Mouse (Mus musculus) G1E (cell line): Measurements from ENCODE around the gene Ccdc106. TPM values are rescaled to one million over a fixed set of nuclear protein-coding genes. Genes with fewer than 3 reads are reported as not detected.
"Not testable (repeated sequence)": the region's sequence is repeated elsewhere in the genome, so short reads cannot be mapped to it uniquely, and the experiment has no call there.

ENCODE experiments used
- ATAC-seq: 2 replicates; pipeline ENCODE4 v1.8.0; 2016; ENCODE audit warnings: mild to moderate bottlenecking; ENCODE audit not compliant: insufficient number of reproducible peaks, poor library complexity, low FRiP score, severe bottlenecking; ENCODE audit errors: extremely low read depth
- DNase-seq: peaks from one replicate; pipeline ENCODE4 v3.0.0; 2012; ENCODE audit warnings: low spot score
- H3K27me3 ChIP-seq: 2 replicates; pipeline ENCODE4 v1.6.1; 2012; ENCODE audit warnings: mild to moderate bottlenecking, low read length, inconsistent platforms; ENCODE audit not compliant: insufficient read depth
- H3K36me3 ChIP-seq: replicated peaks from 2 replicates; pipeline ENCODE3; 2012; ENCODE audit warnings: mild to moderate bottlenecking, inconsistent platforms
- H3K4me1 ChIP-seq: 2 replicates; pipeline ENCODE4 v1.6.1; 2012; ENCODE audit warnings: low read depth, low read length, inconsistent platforms, mixed read lengths; ENCODE audit not compliant: insufficient read depth
- H3K4me3 ChIP-seq: 2 replicates; pipeline ENCODE4 v1.5.1; 2012; ENCODE audit warnings: low read depth, mild to moderate bottlenecking, inconsistent platforms, low read length, moderate library complexity, mixed read lengths
- H3K9me3 ChIP-seq: replicated peaks from 2 replicates; pipeline ENCODE4 v1.6.1; 2012; ENCODE audit warnings: inconsistent platforms
- CTCF ChIP-seq: IDR thresholded peaks from 2 replicates; pipeline ENCODE4 v1.5.1; 2012; ENCODE audit warnings: low read depth, low read length, inconsistent platforms, mixed read lengths
- GATA1 ChIP-seq: IDR thresholded peaks from 2 replicates; pipeline ENCODE4 v1.6.1; 2012; ENCODE audit warnings: borderline replicate concordance, low read length, inconsistent platforms, mixed read lengths
- GATA2 ChIP-seq: IDR thresholded peaks from 2 replicates; pipeline ENCODE4 v1.6.1; 2012; ENCODE audit warnings: low read depth, low read length, inconsistent platforms, borderline replicate concordance
- POLR2AphosphoS5 ChIP-seq: IDR thresholded peaks from 2 replicates; pipeline ENCODE4 v1.6.1; 2012; ENCODE audit warnings: low read depth, low read length, inconsistent platforms; ENCODE audit not compliant: insufficient replicate concordance
- TAL1 ChIP-seq: conservative IDR thresholded peaks from 2 replicates; pipeline ENCODE4 v1.6.1; 2012; ENCODE audit warnings: low read depth, low read length, inconsistent platforms, mixed read lengths
- polyA plus RNA-seq: library from polyadenylated mRNA; stranded (reverse); fragments of >175 nt; gene quantifications from 2 replicates; pipeline ENCODE4 v1.2.3, GENCODE M21; 2012
- total RNA-seq, 2 experiments: library from RNA; stranded (forward) in 1 of 2; stranded (reverse) in 1 of 2; fragments of 200-1000 nt in 1 of 2; fragments of >200 nt in 1 of 2; fragmentation: Nextera tagmentation in 1 of 2; gene quantifications; 2 replicates each; pipeline ENCODE4 v1.2.3; 2014 to 2017

Ccdc106 gene
- total and polyA plus RNA-seq, 3 experiments = 0.21 TPM; not detected in 2

DNA sequence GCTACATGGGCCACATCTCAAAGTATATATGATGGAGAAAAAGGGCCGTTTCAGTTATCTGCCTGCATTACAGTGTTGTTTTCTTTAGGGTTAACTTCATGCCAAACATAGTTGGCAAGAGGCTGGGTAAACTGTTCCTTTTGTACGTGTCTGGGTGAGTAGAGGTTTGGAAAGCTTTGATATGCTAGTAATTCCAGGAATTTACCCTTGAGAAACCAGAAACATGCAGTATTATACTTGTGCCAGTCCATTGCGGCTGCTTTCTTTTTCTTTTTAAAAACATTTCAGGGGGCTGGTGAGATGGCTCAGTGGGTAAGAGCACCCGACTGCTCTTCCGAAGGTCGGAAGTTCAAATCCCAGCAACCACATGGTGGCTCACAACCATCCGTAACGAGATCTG, 23.4 kb upstream of the Ccdc106 start:
- no peaks in the 10 kb centered on the region for H3K36me3 ChIP-seq
- peaks cover 14% of the 10 kb centered on the region; the same call in 1 of the 2 replicates for H3K9me3 ChIP-seq
- ATAC-seq = no peak
- no peak for TF ChIP-seq CTCF
- no peak for TF ChIP-seq TAL1
- TF ChIP-seq POLR2AphosphoS5 = no peak
- no peak for TF ChIP-seq GATA1
- no peak for DNase-seq
- H3K4me3 ChIP-seq = no peak overlapping the region
- peaks cover 24% of the 10 kb centered on the region for H3K27me3 ChIP-seq
- H3K4me1 ChIP-seq = peaks cover 8% of the 10 kb centered on the region; the same call in 1 of the 2 replicates

DNA sequence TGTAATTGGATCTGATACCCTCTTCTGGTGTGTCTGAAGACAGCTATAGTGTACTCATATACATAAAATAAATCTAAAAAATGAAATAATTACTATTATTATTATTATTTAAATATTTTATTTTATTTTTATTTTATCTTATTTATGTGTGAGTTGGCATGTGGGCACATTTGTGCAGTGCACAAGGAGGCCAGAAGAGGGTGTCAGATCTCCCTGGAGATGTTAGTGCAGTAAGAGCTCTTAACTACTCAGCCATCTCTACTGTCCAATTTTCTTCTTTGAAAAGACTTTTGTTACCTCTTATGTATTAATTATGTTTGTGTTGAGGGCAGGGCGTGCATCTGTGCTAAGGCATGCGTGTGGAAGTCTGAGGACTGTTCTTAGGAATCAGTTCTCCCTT, 20.5 kb upstream of the Ccdc106 start:
- no peak for DNase-seq
- H3K27me3 ChIP-seq = peaks cover 18% of the 10 kb centered on the region
- no peak for ATAC-seq
- H3K4me1 ChIP-seq = peaks cover 8% of the 10 kb centered on the region; the same call in 1 of the 2 replicates
- H3K36me3 ChIP-seq = no peaks in the 10 kb centered on the region
- H3K9me3 ChIP-seq = 0 out of 2 replicates have a peak, but pooled peaks cover 2% of the 10 kb centered on the region
- H3K4me3 ChIP-seq = no peak overlapping the region
- no peak for TF ChIP-seq GATA1
- TF ChIP-seq GATA2 = no peak
- TF ChIP-seq CTCF = no peak
- no peak for TF ChIP-seq TAL1
- no peak for TF ChIP-seq POLR2AphosphoS5

DNA sequence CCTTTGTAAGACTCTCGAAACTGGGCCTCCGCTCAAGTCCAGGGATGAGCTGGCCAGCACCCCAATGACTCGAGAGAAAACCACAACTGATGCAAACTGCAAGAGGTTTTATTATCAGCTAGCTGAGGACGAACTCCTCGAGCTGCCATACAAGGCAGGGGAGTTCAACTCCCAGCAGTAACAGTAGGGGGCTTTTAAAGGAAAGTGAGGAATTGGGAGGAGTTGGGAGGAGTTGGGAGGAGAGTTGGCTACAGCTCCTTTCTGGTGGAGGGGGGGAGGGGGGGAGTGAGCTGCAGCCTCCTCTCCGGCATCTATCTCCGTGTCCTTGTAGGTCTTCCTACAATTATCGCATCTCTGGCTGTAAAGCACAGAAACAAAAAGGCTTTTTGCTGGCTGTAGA, 17.5 kb upstream of the Ccdc106 start:
- H3K27me3 ChIP-seq, ATAC-seq, H3K4me3 ChIP-seq, H3K4me1 ChIP-seq, H3K9me3 ChIP-seq, DNase-seq: not testable (repeated sequence)
- H3K36me3 ChIP-seq = peaks cover 20% of the 10 kb centered on the region

DNA sequence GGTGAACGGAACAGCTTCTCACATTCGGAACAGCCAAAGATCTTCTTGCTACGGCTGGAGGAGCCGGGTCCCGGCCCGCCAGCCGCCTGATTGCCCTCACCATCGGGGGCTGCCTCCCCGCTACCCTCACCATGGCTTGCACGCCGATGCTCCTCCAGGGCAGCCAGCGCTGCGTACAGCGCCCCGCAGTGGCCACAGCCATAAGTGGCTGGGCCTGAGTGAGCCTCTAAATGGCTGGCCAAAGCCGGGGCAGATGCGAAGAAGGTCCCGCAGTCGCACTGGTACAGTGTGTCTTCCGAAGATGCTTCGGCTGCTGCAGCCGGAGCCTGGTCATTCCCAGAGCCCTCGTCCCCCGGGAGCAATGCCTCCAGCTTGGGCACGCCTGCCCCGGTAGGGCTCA, 12.1 kb upstream of the Ccdc106 start:
- Histone ChIP-seq H3K36me3 (peaks cover 73% of the 10 kb centered on the region), H3K4me1 (peaks cover 27% of the 10 kb centered on the region), H3K27me3 (no peaks in the 10 kb centered on the region; the same call in 1 of the 2 replicates), H3K4me3 (peak overlapping the region; percentile 1; the same call in 1 of the 2 replicates), H3K9me3 (0 out of 2 replicates have a peak, but pooled peaks cover 8% of the 10 kb centered on the region)
- ATAC-seq (no peak), DNase-seq (no peak)
- no peak for TF ChIP-seq GATA2
- TF ChIP-seq TAL1 = no peak
- TF ChIP-seq GATA1 = no peak
- no peak for TF ChIP-seq POLR2AphosphoS5
- TF ChIP-seq CTCF = no peak

DNA sequence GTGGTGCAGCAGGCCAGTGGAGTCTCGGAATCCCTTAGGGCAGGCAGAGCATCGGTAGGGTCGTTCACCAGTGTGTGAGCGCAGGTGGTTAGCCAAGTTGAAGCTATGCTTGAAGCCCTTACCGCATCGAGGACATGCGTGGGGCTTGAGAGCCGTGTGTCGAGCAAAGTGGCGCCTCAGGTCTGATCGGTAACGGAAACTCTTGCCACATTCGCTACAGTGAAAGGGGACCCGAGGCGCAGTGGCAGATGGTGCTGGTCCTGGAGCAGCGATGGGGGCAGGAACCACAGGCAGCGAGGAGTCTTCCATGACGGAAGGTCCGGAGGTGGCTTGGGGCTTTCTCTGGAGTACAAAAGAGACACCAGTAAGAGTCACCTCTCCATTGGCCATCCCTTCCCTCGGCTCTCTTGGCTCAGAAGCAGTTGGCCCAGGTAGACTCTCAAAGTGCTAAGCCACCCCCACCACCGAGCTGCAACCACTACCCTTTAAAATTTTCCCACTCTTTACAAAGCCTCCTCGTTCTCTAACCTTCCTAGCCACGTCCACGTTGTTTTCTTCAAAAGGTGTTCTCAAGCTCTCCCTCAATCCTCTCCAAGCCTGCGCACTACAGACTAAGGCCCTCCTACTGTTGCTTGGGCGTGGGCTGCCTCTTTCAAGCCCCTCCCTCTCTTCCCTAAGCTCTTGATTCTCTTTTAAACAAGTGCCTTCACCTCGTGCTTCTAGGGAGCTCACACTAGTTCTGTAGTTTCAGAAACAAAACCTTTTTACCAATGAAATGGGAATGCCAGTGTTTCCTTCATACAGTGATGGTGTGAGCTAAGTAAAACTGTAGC, 7.5 kb upstream of the Ccdc106 start:
- peaks cover 44% of the 10 kb centered on the region for H3K4me1 ChIP-seq
- H3K27me3 ChIP-seq = no peaks in the 10 kb centered on the region; the same call in 1 of the 2 replicates
- ATAC-seq (peak; percentile 22; the same call in 1 of the 2 replicates), DNase-seq (peak; percentile 67)
- H3K36me3 ChIP-seq = peaks cover 64% of the 10 kb centered on the region
- peaks cover 19% of the 10 kb centered on the region for H3K9me3 ChIP-seq
- H3K4me3 ChIP-seq = peak overlapping the region; percentile 78; the same call in 1 of the 2 replicates
- TF ChIP-seq GATA2 (no peak), POLR2AphosphoS5 (no peak), CTCF (no peak), GATA1 (no peak), TAL1 (no peak)

DNA sequence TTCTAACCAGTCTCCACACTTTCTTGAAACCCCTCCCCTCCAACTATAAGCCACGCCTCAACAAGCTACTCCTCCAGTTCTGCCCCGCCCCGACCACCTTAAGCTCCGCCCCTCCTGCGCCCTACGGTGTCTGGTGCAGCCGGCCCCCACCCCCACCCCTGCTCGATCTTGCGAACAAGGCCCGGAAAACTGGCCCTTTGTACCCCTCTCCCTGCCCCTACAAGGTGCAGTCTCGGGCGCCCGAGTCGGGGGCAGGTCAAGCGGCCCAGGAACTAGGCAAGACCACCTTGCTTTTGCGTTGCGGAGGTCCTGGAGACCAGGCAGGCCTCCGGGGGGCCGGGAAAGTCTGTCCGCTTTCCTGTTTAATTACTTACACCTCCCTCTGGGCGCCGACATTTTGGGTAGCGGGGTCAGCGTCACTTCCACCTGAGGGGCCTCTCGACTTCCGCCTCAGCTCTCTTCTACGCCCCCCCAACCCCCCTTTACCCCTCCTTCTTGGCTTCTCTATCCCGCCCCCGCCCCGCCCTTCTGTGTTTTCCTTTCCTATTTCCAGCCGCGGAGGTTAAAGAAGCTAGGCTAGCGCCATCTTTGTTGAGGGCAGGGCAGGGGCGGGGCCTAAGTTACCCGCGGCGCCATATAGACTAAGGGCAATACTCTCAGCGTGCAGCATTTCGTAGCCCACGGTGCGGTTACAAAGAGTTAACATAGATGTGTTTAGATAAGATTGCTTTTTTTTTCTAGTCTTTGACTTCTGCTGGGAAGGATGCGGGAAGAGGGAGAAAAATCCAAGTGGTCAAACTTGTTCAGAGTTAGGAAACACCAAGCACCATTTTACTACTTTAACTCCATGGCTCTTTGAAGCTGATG, 5.9 kb upstream of the Ccdc106 start, which contains the start of the genes Zfp524 and Fiz1:
Gene Zfp524, plus strand, starts transcription at position 165 of the 867 bp plus-strand sequence.
Gene Fiz1, minus strand, starts transcription at position 447 of the 867 bp plus-strand sequence.
- Histone ChIP-seq H3K4me3 (peak within 1 kb of the TSS; percentile 78), H3K9me3 (peaks cover 13% of the 10 kb centered on the region), H3K36me3 (peaks cover 58% of the 10 kb centered on the region), H3K4me1 (peaks cover 57% of the 10 kb centered on the region), H3K27me3 (no peaks in the 10 kb centered on the region)
- no peak for TF ChIP-seq GATA2
- no peak for TF ChIP-seq POLR2AphosphoS5
- TF ChIP-seq TAL1 = no peak
- no peak for TF ChIP-seq GATA1
- DNase-seq (peak; percentile 77), ATAC-seq (peak; percentile 61)
